Mouse (Mus musculus): ENCODE measurements at regions not wholly inside any gene's neighbourhood (a gene's known extent, or its start where the extent isn't known, plus 50 kb on each side); places are given as distances from the start of the nearest gene placed in this dataset.

- DNase-seq (ENCODE audit: low spot score), result no peak
Measured at GRCm38 (mm10) chr15:11572063-11572462, 172.6 kb upstream of the Tars start.

- DNase-seq (ENCODE audit: low spot score), result no peak
Measured at GRCm38 (mm10) chr15:11565503-11566031, 166.1 kb upstream of the Tars start.

GRCm38 (mm10) chr15:11552568-11552967, 153.1 kb upstream of the Tars start:
- no peak for DNase-seq (ENCODE audit: low spot score)

- no peak for DNase-seq (ENCODE audit: low spot score)
Measured at GRCm38 (mm10) chr15:11552110-11552509, 152.6 kb upstream of the Tars start.

GRCm38 (mm10) chr15:11539485-11539884, 140.0 kb upstream of the Tars start:
- no peak for DNase-seq (ENCODE audit: low spot score)

GRCm38 (mm10) chr15:11536076-11536620, 136.7 kb upstream of the Tars start:
- DNase-seq (ENCODE audit: low spot score), result no peak

- no peak for DNase-seq (ENCODE audit: low spot score)
Measured at GRCm38 (mm10) chr15:11534404-11535251, 135.2 kb upstream of the Tars start.

GRCm38 (mm10) chr15:11533616-11534015, 134.2 kb upstream of the Tars start:
- DNase-seq (ENCODE audit: low spot score), result no peak

GRCm38 (mm10) chr15:11533002-11533610, 133.6 kb upstream of the Tars start:
- DNase-seq (ENCODE audit: low spot score), result no peak

- DNase-seq (ENCODE audit: low spot score), result no peak
Measured at GRCm38 (mm10) chr15:11532536-11532935, 133.1 kb upstream of the Tars start.

- DNase-seq (ENCODE audit: low spot score), result no peak
Measured at GRCm38 (mm10) chr15:11529819-11530810, 130.7 kb upstream of the Tars start.

- no peak for DNase-seq (ENCODE audit: low spot score)
Measured at GRCm38 (mm10) chr15:11524337-11525106, 125.1 kb upstream of the Tars start.

- no peak for DNase-seq (ENCODE audit: low spot score)
Measured at GRCm38 (mm10) chr15:11518565-11518964, 119.1 kb upstream of the Tars start.

GRCm38 (mm10) chr15:11517892-11518291, 118.4 kb upstream of the Tars start:
- DNase-seq (ENCODE audit: low spot score), result no peak

- no peak for DNase-seq (ENCODE audit: low spot score)
Measured at GRCm38 (mm10) chr15:11505076-11505639, 105.7 kb upstream of the Tars start.

- no peak for DNase-seq (ENCODE audit: low spot score)
Measured at GRCm38 (mm10) chr15:11496436-11496835, 97.0 kb upstream of the Tars start.

- DNase-seq (ENCODE audit: low spot score), result no peak
Measured at GRCm38 (mm10) chr15:11489116-11489515, 89.7 kb upstream of the Tars start.

GRCm38 (mm10) chr15:11487268-11487783, 87.9 kb upstream of the Tars start:
- no peak for DNase-seq (ENCODE audit: low spot score)

GRCm38 (mm10) chr15:11483916-11484315, 84.5 kb upstream of the Tars start:
- no peak for DNase-seq (ENCODE audit: low spot score)

- no peak for DNase-seq (ENCODE audit: low spot score)
Measured at GRCm38 (mm10) chr15:11479166-11479944, 79.9 kb upstream of the Tars start.

All from ovary, postnatal 14 days (tissue).